11 mouse cellular contexts compared by ENCODE assay signal in genomic region chr16:23518567-23519369, GRCm38 (mm10). TPM values are rescaled to one million over a fixed set of nuclear protein-coding genes. Genes with fewer than 3 reads are reported as not detected.
DNase-seq lines count a peak whose midpoint lies in the region; ATAC-seq and TF ChIP-seq lines count a peak whose summit lies in the region.
"Had no signal": no experiment of that assay in that cellular context is flagged by ENCODE, and none has a peak within 500 bp of the region (broad histone marks: within the 10 kb centered on the region; RNA-seq: fewer than 3 reads in every experiment).

No protein-coding gene starts in this region.

- peak overlapping the region; percentile 77 for H3K4me2 ChIP-seq in heart, embryonic 13.5 days
- peak overlapping the region; percentile 68 for H3K4me2 ChIP-seq in hindbrain, postnatal 0 days (ENCODE audit: low read depth, low read length)
- H3K4me2 ChIP-seq: lung, embryonic 15.5 days had no signal

- no peaks in the 10 kb centered on the region for H3K9me3 ChIP-seq in heart, embryonic 13.5 days
- H3K9me3 ChIP-seq in hindbrain, postnatal 0 days (ENCODE audit: low read length) = no peaks in the 10 kb centered on the region
- H3K9me3 ChIP-seq: lung, embryonic 15.5 days had no signal

- H3K4me1 ChIP-seq in heart, embryonic 13.5 days = peaks cover 82% of the 10 kb centered on the region
- H3K4me1 ChIP-seq in hindbrain, postnatal 0 days (ENCODE audit: insufficient read depth, low read length) = peaks cover 45% of the 10 kb centered on the region

- H3K27ac ChIP-seq in heart, embryonic 13.5 days (replicated peaks) = peak overlapping the region; percentile 41
- H3K27ac ChIP-seq in hindbrain, postnatal 0 days = peak overlapping the region; percentile 69

- H3K4me3 ChIP-seq in heart, embryonic 13.5 days = peak overlapping the region; percentile 56
- peak overlapping the region; percentile 46 for H3K4me3 ChIP-seq in hindbrain, postnatal 0 days (ENCODE audit: low read length)
- H3K4me3 ChIP-seq: lung, embryonic 15.5 days had no signal

- no peak for ATAC-seq in heart, embryonic 13.5 days (ENCODE audit: extremely low read depth, insufficient number of reproducible peaks, low FRiP score, low TSS enrichment)
- ATAC-seq in hindbrain, postnatal 0 days = no peak

- H3K27me3 ChIP-seq in heart, embryonic 13.5 days (replicated peaks) = peaks cover 4% of the 10 kb centered on the region; the same call in 1 of the 2 replicates
- H3K27me3 ChIP-seq in hindbrain, postnatal 0 days (ENCODE audit: insufficient read depth, low read length) = no peaks in the 10 kb centered on the region
- H3K27me3 ChIP-seq: lung, embryonic 15.5 days had no signal

- DNase-seq in heart, adult 9 months (ENCODE audit: low spot score in 2 of 2) = no peak
- DNase-seq in right cerebral cortex, postnatal 4 days = peak; percentile 61
- DNase-seq in right cerebral cortex, postnatal 14 days = no peak
- peak; percentile 46 for DNase-seq in hindbrain, postnatal 0 days (ENCODE audit: low spot score)
- DNase-seq in skeletal muscle tissue, adult 2 months (ENCODE audit: low read depth, low spot score) = peak; percentile 36
- no peak for DNase-seq in frontal cortex, postnatal 14 days (ENCODE audit: low spot score in 2 of 2)
- no peak for DNase-seq in T-cell, adult 2 months (ENCODE audit: low spot score)
- DNase-seq: cerebellum, adult 2 months had no signal

- WGBS in heart, embryonic 13.5 days = 68% methylated on average over 10 of the region's 10 CpGs
- 33% methylated on average over 10 of the region's 10 CpGs for WGBS in hindbrain, postnatal 0 days

- no peak for TF ChIP-seq CTCF in hindbrain, postnatal 0 days (IDR thresholded peaks at IDR 0.05; ENCODE audit: low read depth)

- no peaks in the 10 kb centered on the region for H3K36me3 ChIP-seq in heart, embryonic 13.5 days
- no peaks in the 10 kb centered on the region for H3K36me3 ChIP-seq in hindbrain, postnatal 0 days (ENCODE audit: insufficient read depth, low read length)
- H3K36me3 ChIP-seq: lung, embryonic 15.5 days had no signal

- no peak overlapping the region for H3K9ac ChIP-seq in heart, embryonic 13.5 days
- H3K9ac ChIP-seq in hindbrain, postnatal 0 days (replicated peaks; ENCODE audit: low read length) = peak overlapping the region; percentile 64; the same call in 1 of the 2 replicates
- H3K9ac ChIP-seq: lung, embryonic 15.5 days had no signal

RNA-seq across cellular contexts. Expression of gene Rtp4, which starts 1.3 kb away (rescaled TPM):
- 9.3 and 9.5 TPM in 2 replicates for polyA plus RNA-seq in heart, embryonic 13.5 days (2015; fragmentation: Nextera tagmentation; extraction: Ambion mirVana)
- 4.7 and 11.7 TPM in 2 replicates for total RNA-seq in hindbrain, postnatal 0 days (2014; rRNA removed)
- polyA plus RNA-seq in hindbrain, postnatal 0 days (2015; fragmentation: Nextera tagmentation; extraction: Ambion mirVana) = 8.6 and 9.9 TPM in 2 replicates

RNA-seq across cellular contexts. Expression of gene Masp1, which starts 1.8 kb away (rescaled TPM):
- 10.4 and 13.3 TPM in 2 replicates for polyA plus RNA-seq in heart, embryonic 13.5 days (2015; fragmentation: Nextera tagmentation; extraction: Ambion mirVana)
- total RNA-seq in hindbrain, postnatal 0 days (2014; rRNA removed) = 24.7 and 34.8 TPM in 2 replicates
- polyA plus RNA-seq in hindbrain, postnatal 0 days (2015; fragmentation: Nextera tagmentation; extraction: Ambion mirVana) = 21.4 and 21.9 TPM in 2 replicates
- total RNA-seq: hematopoietic stem cell, adult 5-6 weeks had no signal

Comparison
In these comparisons a context has a peak if more than half of its experiments do, and no peak if none do; other contexts are left out.
1. DNase-seq: peak in right cerebral cortex, postnatal 4 days (single experiment), hindbrain, postnatal 0 days (single experiment) and skeletal muscle tissue, adult 2 months (single experiment); none in heart, adult 9 months (0 of 2), right cerebral cortex, postnatal 14 days (single experiment), frontal cortex, postnatal 14 days (0 of 2) and T-cell, adult 2 months (single experiment).